Mouse (Mus musculus) erythroid progenitor cell, adult 5-6 weeks (primary cell): ENCODE results near the gene Gm10521. TPM values are rescaled to one million over a fixed set of nuclear protein-coding genes. Genes with fewer than 3 reads are reported as not detected.

Experiments used
- ATAC-seq: replicated peaks from 2 replicates; pipeline ENCODE4 v1.8.0; 2016; ENCODE audit warnings: moderate number of reproducible peaks, mild to moderate bottlenecking, moderate TSS enrichment, inconsistent platforms; ENCODE audit not compliant: poor library complexity, low FRiP score, severe bottlenecking
- total RNA-seq, 2 experiments: library from RNA; stranded (forward) in 1 of 2; stranded (reverse) in 1 of 2; fragments of 150-400 nt in 1 of 2; fragments of 186-747, 209-891 nt in 1 of 2; gene quantifications; 2 replicates each; pipeline versions ENCODE4 v1.2.3 to v1.2.4; 2015 to 2017; ENCODE audit warnings: low replicate concordance in 2 of 2

The Gm10521 gene
- total RNA-seq, 2 experiments from 2014 or later: 4.2 TPM; not detected in 1

DNA sequence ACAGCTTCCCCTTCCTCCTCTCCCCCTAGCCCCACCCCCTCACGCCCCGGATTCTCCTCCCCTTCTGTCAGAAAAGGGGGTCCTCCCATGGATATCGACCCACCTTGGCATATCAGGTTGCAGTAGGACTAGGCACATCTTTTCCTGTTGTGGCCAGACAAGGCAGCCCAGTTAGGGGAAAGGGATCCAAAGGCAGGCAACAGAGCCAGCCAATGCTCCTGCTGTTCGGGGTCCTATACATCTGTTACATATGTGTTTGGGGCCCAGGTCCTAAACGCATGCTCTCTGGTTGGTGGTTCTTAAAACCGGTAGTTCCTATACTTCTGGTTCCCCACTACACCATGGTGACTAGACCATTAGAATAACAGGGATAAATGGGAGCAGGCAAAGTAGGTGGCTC is 45.2 kb downstream of the Gm10521 start:
- no peak for ATAC-seq

DNA sequence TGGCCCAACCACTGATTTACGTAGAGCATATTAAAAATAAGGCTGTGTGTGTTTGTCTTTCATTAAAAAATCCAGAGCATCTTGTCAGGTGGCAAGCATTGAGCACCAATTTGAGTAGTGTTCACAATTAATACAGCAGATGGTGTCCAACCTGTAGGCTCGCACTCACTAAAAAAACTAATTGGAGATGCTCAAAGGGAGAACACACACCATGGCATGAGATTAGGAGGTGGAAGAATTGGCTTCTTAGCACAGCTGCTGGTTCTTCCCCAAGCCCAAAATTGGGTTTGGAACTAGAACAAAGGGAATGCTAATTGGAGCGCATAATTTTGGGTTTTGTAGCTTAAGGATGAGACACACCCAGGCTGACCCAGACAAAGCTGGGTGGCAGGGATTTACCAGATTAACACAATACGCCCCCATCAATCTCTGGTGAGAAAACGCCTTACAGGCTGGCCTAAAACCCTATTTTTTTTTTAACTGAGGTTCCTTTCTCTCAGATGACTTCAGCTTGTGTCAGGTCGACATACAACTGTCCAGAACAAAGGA is 51.1 kb downstream of the Gm10521 start:
- ATAC-seq: no peak

Other genes with a start within 250 kb of the Gm10521 start
- gene Slamf7, start 242.6 kb upstream of the Gm10521 start, total RNA-seq (2015; ENCODE audit: low replicate concordance): 6.8 and 7.5 TPM in 2 replicates
- 4.7 and 16.6 TPM in 2 replicates for gene Slamf7, start 242.6 kb upstream of the Gm10521 start, total RNA-seq (2017; ENCODE audit: low replicate concordance)
- gene Cd48, start 213.7 kb upstream of the Gm10521 start, total RNA-seq (2015; ENCODE audit: low replicate concordance): 36.5 and 53.0 TPM in 2 replicates
- 15.0 and 22.4 TPM in 2 replicates for gene Cd48, start 213.7 kb upstream of the Gm10521 start, total RNA-seq (2017; ENCODE audit: low replicate concordance)
- 0.36 TPM in 1 of 2 replicates, not detected in the other for gene Slamf1, start 128.5 kb upstream of the Gm10521 start, total RNA-seq (2015; ENCODE audit: low replicate concordance)
- gene Slamf1, start 128.5 kb upstream of the Gm10521 start, total RNA-seq (2017; ENCODE audit: low replicate concordance): 0.39 and 3.6 TPM in 2 replicates
- gene Cd84, start 56.0 kb upstream of the Gm10521 start, total RNA-seq (2015; ENCODE audit: low replicate concordance): 11.2 and 28.1 TPM in 2 replicates
- 22.3 and 28.9 TPM in 2 replicates for gene Cd84, start 56.0 kb upstream of the Gm10521 start, total RNA-seq (2017; ENCODE audit: low replicate concordance)
- 5.4 and 8.3 TPM in 2 replicates for gene Slamf6, start 21.9 kb downstream of the Gm10521 start, total RNA-seq (2015; ENCODE audit: low replicate concordance)
- gene Slamf6, start 21.9 kb downstream of the Gm10521 start, total RNA-seq (2017; ENCODE audit: low replicate concordance): 10.4 and 10.7 TPM in 2 replicates
- gene Vangl2, start 132.8 kb downstream of the Gm10521 start, total RNA-seq (2015; ENCODE audit: low replicate concordance): 0.84 and 1.1 TPM in 2 replicates
- gene Vangl2, start 132.8 kb downstream of the Gm10521 start, total RNA-seq (2017; ENCODE audit: low replicate concordance): 0.13 and 0.83 TPM in 2 replicates
- not detected in 2 replicates for gene Nhlh1, start 161.9 kb downstream of the Gm10521 start, total RNA-seq (2015; ENCODE audit: low replicate concordance)
- not detected in 2 replicates for gene Nhlh1, start 161.9 kb downstream of the Gm10521 start, total RNA-seq (2017; ENCODE audit: low replicate concordance)
- gene Copa, start 186.9 kb downstream of the Gm10521 start, total RNA-seq (2015; ENCODE audit: low replicate concordance): 44.9 and 67.4 TPM in 2 replicates
- gene Copa, start 186.9 kb downstream of the Gm10521 start, total RNA-seq (2017; ENCODE audit: low replicate concordance): 41.3 and 47.1 TPM in 2 replicates
- gene Ncstn, start 187.1 kb downstream of the Gm10521 start, total RNA-seq (2015; ENCODE audit: low replicate concordance): 43.2 and 52.0 TPM in 2 replicates
- gene Ncstn, start 187.1 kb downstream of the Gm10521 start, total RNA-seq (2017; ENCODE audit: low replicate concordance): 14.7 and 16.4 TPM in 2 replicates
- 14.7 and 15.1 TPM in 2 replicates for gene Pex19, start 231.1 kb downstream of the Gm10521 start, total RNA-seq (2015; ENCODE audit: low replicate concordance)
- 15.4 and 21.5 TPM in 2 replicates for gene Pex19, start 231.1 kb downstream of the Gm10521 start, total RNA-seq (2017; ENCODE audit: low replicate concordance)